Mouse (Mus musculus) heart, adult 2 months (tissue): ENCODE data around the gene Emid1. TPM values are rescaled to one million over a fixed set of nuclear protein-coding genes. Genes with fewer than 3 reads are reported as not detected.

Experiments used
- DNase-seq, 2 experiments: peaks; one replicate each; pipeline ENCODE4 v3.0.0; 2021
- H3K27ac ChIP-seq: fragments of 200-600 bp; 2 replicates; pipeline ENCODE4 v1.8.1; 2022
- H3K27me3 ChIP-seq: fragments of 200-500 bp; 2 replicates; pipeline ENCODE4 v1.6.1; 2012; ENCODE audit warnings: mild to moderate bottlenecking, low read length, inconsistent platforms, mixed read lengths; ENCODE audit not compliant: control insufficient read depth, insufficient read depth
- H3K36me3 ChIP-seq: fragments of 200-500 bp; 2 replicates; pipeline ENCODE4 v1.6.1; 2012; ENCODE audit warnings: low read length, inconsistent platforms; ENCODE audit not compliant: control insufficient read depth, insufficient read depth
- H3K4me1 ChIP-seq: fragments of 200-500 bp; 2 replicates; pipeline ENCODE4 v1.6.1; 2011; ENCODE audit warnings: low read length; ENCODE audit not compliant: control insufficient read depth, insufficient read depth
- H3K4me3 ChIP-seq: fragments of 200-600 bp; 2 replicates; pipeline ENCODE4 v1.8.1; 2022
- H3K79me2 ChIP-seq: fragments of 200-500 bp; replicated peaks from 2 replicates; pipeline ENCODE4 v1.6.1; 2012; ENCODE audit warnings: mild to moderate bottlenecking, inconsistent platforms, low read length, moderate library complexity, mixed read lengths; ENCODE audit not compliant: control insufficient read depth, insufficient read depth
- H3K9ac ChIP-seq: fragments of 200-500 bp; 2 replicates; pipeline ENCODE4 v1.6.1; 2012; ENCODE audit warnings: low read depth, mild to moderate bottlenecking, control low read depth, inconsistent platforms, low read length, mixed read lengths
- CTCF ChIP-seq: fragments of 200-600 bp; IDR thresholded peaks from 2 replicates; pipeline ENCODE4 v1.8.1; 2022; ENCODE audit warnings: antibody characterized with exemption, mild to moderate bottlenecking, moderate library complexity
- EP300 ChIP-seq: fragments of 200-500 bp; IDR thresholded peaks from 2 replicates; pipeline ENCODE4 v1.6.1; 2011; ENCODE audit warnings: low read depth, low read length, control low read depth; ENCODE audit not compliant: insufficient read depth
- POLR2A ChIP-seq: fragments of 200-500 bp; IDR thresholded peaks from 2 replicates; pipeline ENCODE4 v1.6.1; 2011; ENCODE audit warnings: mild to moderate bottlenecking, low read depth, low read length, control low read depth; ENCODE audit not compliant: insufficient read depth
- WGBS: fragments of 180-500 bp; shearing (Covaris S2); methylation state at CpG from one replicate; pipeline ENCODE4 v1.1.7; 2018; 5-methylcytosine and 5-hydroxymethylcytosine counted together
- intact Hi-C: fragments of 180-260 bp; cut with DNase I; formaldehyde crosslinking; loops from one replicate; pipeline ENCODE4 v1.15.1; 2025
- polyA plus RNA-seq: library from polyadenylated mRNA; depleted of rRNA; stranded (reverse); fragments of >200 nt; gene quantifications from 2 replicates; pipeline ENCODE4 v1.2.3, GENCODE M21; 2012
- total RNA-seq, 2 experiments: library from RNA; stranded (reverse); gene quantifications; 2 replicates each; pipeline ENCODE4 v1.2.3; 2021

Gene Emid1
- total and polyA plus RNA-seq, 3 experiments, result 0.82 to 2.5 (median 1.2) TPM

GRCm38 (mm10) chr11:5063561-5064281, 88.3 kb downstream of the Emid1 start:
- WGBS, result 65% methylated on average over 31 of the region's 31 CpGs
- no peak for TF ChIP-seq EP300
- TF ChIP-seq CTCF, result no peak
- no peak for TF ChIP-seq POLR2A
- H3K4me3 ChIP-seq, result peak overlapping the region; percentile 83
- H3K79me2 ChIP-seq, result no peaks in the 10 kb centered on the region
- H3K4me1 ChIP-seq, result peaks cover 17% of the 10 kb centered on the region
- intact Hi-C loops, result loop anchor here (2.0 kb wide), 2 partner anchors 35 to 77 kb away; partner anchors contain the start of genes Ap1b1, Ewsr1 and Rhbdd3
- H3K27me3 ChIP-seq, result no peaks in the 10 kb centered on the region
- H3K9ac ChIP-seq, result peak overlapping the region; percentile 80
- peak overlapping the region; percentile 82; the same call in 1 of the 2 replicates for H3K27ac ChIP-seq
- H3K36me3 ChIP-seq, result no peaks in the 10 kb centered on the region
- DNase-seq, result no peak

DNA sequence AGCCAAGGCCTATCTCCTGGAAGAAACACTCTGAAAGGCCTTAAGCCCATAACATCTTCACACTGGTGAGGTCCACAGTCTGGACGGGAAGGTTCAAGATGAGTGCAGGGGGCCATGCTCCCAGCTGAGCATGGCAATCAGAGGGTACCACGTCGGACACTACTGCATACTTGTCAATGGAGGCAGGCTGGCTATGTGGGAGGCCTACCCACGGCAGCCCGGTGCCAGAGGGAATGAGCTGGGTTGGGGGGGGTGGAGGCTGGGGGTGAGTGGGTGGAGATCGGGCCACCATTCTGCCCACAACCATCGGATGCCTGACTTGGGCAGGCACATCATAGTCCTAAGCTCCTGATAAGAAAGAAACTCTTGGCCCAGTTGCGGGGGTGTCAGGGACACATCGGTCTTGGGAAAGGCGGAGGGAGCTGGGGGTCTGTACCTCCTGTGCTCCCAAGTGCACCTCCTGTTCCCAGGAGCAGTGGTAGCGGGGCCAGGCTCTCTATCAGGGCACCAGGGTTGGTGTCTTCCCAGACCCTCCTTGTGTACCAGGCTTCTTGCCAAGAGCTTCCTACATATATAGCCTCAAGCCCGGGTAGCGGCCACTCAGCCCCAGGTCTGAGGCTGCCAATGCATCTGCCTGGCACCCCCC, 89.1 kb downstream of the Emid1 start:
- TF ChIP-seq CTCF (no peak), EP300 (no peak), POLR2A (no peak)
- DNase-seq, result no peak
- 69% methylated on average over 13 of the region's 13 CpGs for WGBS
- Histone ChIP-seq H3K4me3 (no peak overlapping the region), H3K4me1 (peaks cover 17% of the 10 kb centered on the region), H3K36me3 (no peaks in the 10 kb centered on the region), H3K27ac (no peak overlapping the region), H3K9ac (no peak overlapping the region), H3K27me3 (no peaks in the 10 kb centered on the region), H3K79me2 (no peaks in the 10 kb centered on the region)
- intact Hi-C loops, result no loop called here

- no peak for TF ChIP-seq CTCF
- no peak for TF ChIP-seq EP300
- TF ChIP-seq POLR2A, result no peak
- 61% methylated on average over 13 of the region's 13 CpGs for WGBS
- no peaks in the 10 kb centered on the region for H3K36me3 ChIP-seq
- no peaks in the 10 kb centered on the region for H3K27me3 ChIP-seq
- H3K79me2 ChIP-seq, result no peaks in the 10 kb centered on the region
- DNase-seq, result no peak
- intact Hi-C loops, result no loop called here
- peaks cover 17% of the 10 kb centered on the region for H3K4me1 ChIP-seq
- peak overlapping the region; percentile 42 for H3K9ac ChIP-seq
- peak overlapping the region; percentile 33 for H3K4me3 ChIP-seq
- H3K27ac ChIP-seq, result peak overlapping the region; percentile 62
Observed at GRCm38 (mm10) chr11:5062326-5062725, 89.7 kb downstream of the Emid1 start.

DNA sequence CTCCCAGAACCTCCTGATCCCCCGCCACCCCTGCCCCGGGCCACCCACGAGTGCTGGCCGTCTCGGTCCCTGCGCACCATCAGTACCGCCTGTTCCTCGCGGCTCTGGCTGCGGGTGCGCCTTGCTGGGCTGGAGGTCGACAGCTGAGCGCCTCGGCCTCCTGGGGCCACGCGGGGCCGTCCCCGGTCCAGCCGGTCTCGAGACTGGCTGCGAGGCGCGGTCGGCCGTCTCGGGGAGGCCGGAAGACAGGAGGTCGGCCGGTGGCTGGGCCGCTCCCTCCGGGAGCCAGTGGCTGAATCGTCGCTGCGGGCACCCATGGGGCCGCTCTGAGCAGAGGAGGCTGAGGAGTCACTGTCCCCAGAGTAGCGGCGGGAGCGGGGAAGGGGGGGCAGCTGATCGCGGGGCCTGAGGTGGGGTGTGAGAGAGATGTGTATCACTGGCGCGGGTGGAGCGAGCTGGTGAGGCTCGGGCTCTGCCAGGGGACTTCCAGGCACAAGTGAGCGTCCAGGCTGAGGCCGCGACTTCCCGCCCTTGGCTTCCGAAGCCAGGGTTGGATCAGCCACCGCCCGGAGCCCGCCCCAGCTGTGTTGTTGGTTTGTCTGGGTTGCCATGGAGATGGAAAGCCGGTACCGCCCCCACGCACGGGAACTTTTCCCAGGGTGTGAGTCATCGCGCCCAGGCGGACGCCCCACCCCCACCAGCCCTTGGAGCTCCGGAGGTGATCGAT, 90.5 kb downstream of the Emid1 start:
- DNase-seq, result peak; percentile 97 to 98
- Histone ChIP-seq H3K36me3 (no peaks in the 10 kb centered on the region), H3K79me2 (no peaks in the 10 kb centered on the region), H3K9ac (peak overlapping the region; percentile 56), H3K4me3 (peak overlapping the region; percentile 33), H3K27me3 (no peaks in the 10 kb centered on the region), H3K4me1 (peaks cover 17% of the 10 kb centered on the region), H3K27ac (peak overlapping the region; percentile 78)
- intact Hi-C loops, result no loop called here
- TF ChIP-seq EP300, result peak; percentile 67; the same call in 1 of the 2 replicates
- TF ChIP-seq CTCF, result no peak
- no peak for TF ChIP-seq POLR2A
- 3% methylated on average over 61 of the region's 62 CpGs for WGBS

- peak overlapping the region; percentile 78 for H3K27ac ChIP-seq
- peaks cover 17% of the 10 kb centered on the region for H3K4me1 ChIP-seq
- no peaks in the 10 kb centered on the region for H3K79me2 ChIP-seq
- peak overlapping the region; percentile 56 for H3K9ac ChIP-seq
- H3K4me3 ChIP-seq, result peak overlapping the region; percentile 33
- DNase-seq, result no peak
- no peaks in the 10 kb centered on the region for H3K36me3 ChIP-seq
- WGBS, result 78% methylated on average over 28 of the region's 28 CpGs
- H3K27me3 ChIP-seq, result no peaks in the 10 kb centered on the region
- TF ChIP-seq CTCF, result no peak
- no peak for TF ChIP-seq POLR2A
- TF ChIP-seq EP300, result no peak
- intact Hi-C loops, result no loop called here
Observed at GRCm38 (mm10) chr11:5060756-5061412, 91.2 kb downstream of the Emid1 start.
